Mouse (Mus musculus): ENCODE data around the gene Wnk3.
"Not testable (repeated sequence)": the region's sequence is repeated elsewhere in the genome, so short reads cannot be mapped to it uniquely, and the experiment has no call there.

Gene Wnk3

DNA sequence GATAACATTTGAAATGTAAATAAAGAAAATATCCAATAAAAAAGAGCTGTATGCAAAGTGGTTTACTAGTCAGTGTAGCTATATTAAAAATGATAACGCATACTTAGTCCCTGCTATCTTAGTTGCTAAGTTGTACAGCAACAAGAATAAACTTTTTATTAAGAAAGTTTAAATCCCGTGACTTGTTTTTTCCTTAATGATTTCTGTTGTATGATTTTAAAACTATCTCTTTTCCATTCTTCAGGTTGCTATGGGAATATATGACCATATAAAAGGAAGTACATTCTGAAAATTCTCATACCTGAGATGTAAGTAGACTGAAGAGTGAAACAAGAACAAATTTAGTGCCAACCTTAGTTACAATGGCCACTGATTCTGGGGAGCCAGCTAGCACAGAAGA lies at the start of gene Wnk3:
Gene Wnk3, plus strand, starts transcription at position 301 of the 400 bp plus-strand sequence.
- DNase-seq (ENCODE audit: low read depth, low spot score): no peak
- no peaks in the 10 kb centered on the region for H3K36me3 ChIP-seq (ENCODE audit: control insufficient read depth, insufficient read depth, low read length, poor library complexity, severe bottlenecking)
- no peaks in the 10 kb centered on the region for H3K27me3 ChIP-seq (ENCODE audit: control insufficient read depth, insufficient read depth, low read length, poor library complexity, severe bottlenecking)

DNA sequence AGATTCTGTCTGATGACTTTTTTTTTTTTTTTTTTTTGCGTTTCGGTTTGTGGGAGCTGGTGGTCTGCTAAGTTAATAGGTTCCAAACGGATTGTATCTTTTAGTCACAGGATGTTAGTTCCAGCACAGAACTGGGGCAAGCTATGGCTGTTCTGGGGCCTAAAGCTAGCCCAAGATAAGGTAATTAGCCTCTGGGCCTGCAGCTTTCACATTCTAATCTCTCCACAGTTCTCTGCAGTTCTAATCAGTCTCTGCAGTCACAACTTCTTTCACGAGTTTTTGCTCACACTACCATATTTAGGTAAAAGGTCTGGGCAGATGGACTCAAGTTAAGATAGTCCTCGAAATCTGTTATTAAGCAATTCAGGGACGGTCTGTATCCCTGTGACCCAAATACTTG lies 39.5 kb upstream of the Wnk3 start:
- DNase-seq (ENCODE audit: low read depth, low spot score): no peak
- Histone ChIP-seq H3K36me3 (ENCODE audit: control insufficient read depth, insufficient read depth, low read length, poor library complexity, severe bottlenecking) (no peaks in the 10 kb centered on the region), H3K27me3 (ENCODE audit: control insufficient read depth, insufficient read depth, low read length, poor library complexity, severe bottlenecking) (no peaks in the 10 kb centered on the region)

DNA sequence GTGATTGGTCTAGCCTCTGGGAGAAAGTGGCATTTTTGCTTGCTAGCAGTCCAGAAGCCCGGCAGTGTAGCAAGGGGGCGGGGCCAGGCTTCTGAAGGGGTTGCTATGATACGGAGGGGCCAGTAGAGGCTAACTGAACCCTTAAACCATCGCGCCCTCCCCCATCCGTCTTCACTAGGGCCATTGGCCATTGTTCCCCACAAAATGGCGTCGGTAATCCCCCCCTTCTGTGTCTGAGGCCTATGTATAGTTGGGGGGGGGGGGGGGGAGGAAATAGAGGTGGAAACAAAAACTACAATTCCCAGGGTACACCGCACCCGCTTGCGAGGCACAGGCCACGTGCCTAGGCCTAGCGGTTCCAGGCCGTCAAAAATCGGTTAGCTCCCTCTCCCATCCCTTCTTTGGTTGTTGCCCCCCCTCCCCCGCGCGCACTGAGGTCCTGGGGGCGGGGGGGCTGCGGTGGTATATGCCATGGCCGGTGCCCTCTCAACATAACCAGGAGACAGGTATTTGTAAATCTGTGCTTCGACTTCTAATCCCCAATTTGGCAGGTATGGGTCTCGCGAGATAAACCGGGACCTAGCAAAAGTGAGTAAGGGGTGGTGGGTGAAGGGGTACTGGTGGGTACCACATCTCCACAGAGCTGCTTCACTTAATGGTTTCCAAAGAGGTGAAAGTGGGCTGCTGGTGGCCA lies 29.3 kb upstream of the Wnk3 start:
- H3K36me3 ChIP-seq (ENCODE audit: control insufficient read depth, insufficient read depth, low read length, poor library complexity, severe bottlenecking): no peaks in the 10 kb centered on the region
- peak; percentile 3 for DNase-seq (ENCODE audit: low read depth, low spot score)
- no peaks in the 10 kb centered on the region for H3K27me3 ChIP-seq (ENCODE audit: control insufficient read depth, insufficient read depth, low read length, poor library complexity, severe bottlenecking)

GRCm38 (mm10) chrX:151169261-151169961 lies 28.5 kb upstream of the Wnk3 start:
- Histone ChIP-seq H3K36me3 (ENCODE audit: control insufficient read depth, insufficient read depth, low read length, poor library complexity, severe bottlenecking) (no peaks in the 10 kb centered on the region), H3K27me3 (ENCODE audit: control insufficient read depth, insufficient read depth, low read length, poor library complexity, severe bottlenecking) (no peaks in the 10 kb centered on the region)
- peak; percentile 1 for DNase-seq (ENCODE audit: low read depth, low spot score)

GRCm38 (mm10) chrX:151173134-151173533 lies 24.7 kb upstream of the Wnk3 start:
- H3K36me3 ChIP-seq (ENCODE audit: control insufficient read depth, insufficient read depth, low read length, poor library complexity, severe bottlenecking); H3K27me3 ChIP-seq (ENCODE audit: control insufficient read depth, insufficient read depth, low read length, poor library complexity, severe bottlenecking): not testable (repeated sequence)
- DNase-seq (ENCODE audit: low read depth, low spot score): peak; percentile 1

GRCm38 (mm10) chrX:151298329-151298728 lies 100.5 kb downstream of the Wnk3 start:
- H3K36me3 ChIP-seq (ENCODE audit: control insufficient read depth, insufficient read depth, low read length, poor library complexity, severe bottlenecking): no peaks in the 10 kb centered on the region
- no peak for DNase-seq (ENCODE audit: low read depth, low spot score)
- H3K27me3 ChIP-seq (ENCODE audit: control insufficient read depth, insufficient read depth, low read length, poor library complexity, severe bottlenecking): no peaks in the 10 kb centered on the region

DNA sequence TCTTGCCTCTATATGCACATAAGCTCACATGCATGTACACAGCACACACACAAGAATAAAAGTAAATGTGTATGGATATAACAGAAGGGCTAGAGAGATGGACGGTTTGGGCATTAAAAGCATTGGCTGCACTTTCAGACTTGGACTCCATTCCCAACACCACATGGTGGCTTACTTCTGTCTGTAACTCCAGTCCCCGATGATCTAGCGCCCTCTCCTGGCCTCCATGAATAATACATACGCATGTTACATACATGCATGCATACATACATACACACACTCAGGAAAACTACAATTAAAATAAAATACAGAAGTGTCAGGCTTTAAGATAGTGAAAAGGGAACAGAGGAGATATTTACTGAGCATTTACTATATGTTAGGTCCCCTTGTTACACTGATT lies 115.9 kb downstream of the Wnk3 start:
- peak; percentile 2 for DNase-seq (ENCODE audit: low read depth, low spot score)
- H3K27me3 ChIP-seq (ENCODE audit: control insufficient read depth, insufficient read depth, low read length, poor library complexity, severe bottlenecking): no peaks in the 10 kb centered on the region
- no peaks in the 10 kb centered on the region for H3K36me3 ChIP-seq (ENCODE audit: control insufficient read depth, insufficient read depth, low read length, poor library complexity, severe bottlenecking)

- DNase-seq (ENCODE audit: low read depth, low spot score): no peak
- H3K36me3 ChIP-seq (ENCODE audit: control insufficient read depth, insufficient read depth, low read length, poor library complexity, severe bottlenecking): no peaks in the 10 kb centered on the region
- H3K27me3 ChIP-seq (ENCODE audit: control insufficient read depth, insufficient read depth, low read length, poor library complexity, severe bottlenecking): no peaks in the 10 kb centered on the region
These were observed 135.7 kb downstream of the Wnk3 start for GRCm38 (mm10) chrX:151333615-151334014.

DNA sequence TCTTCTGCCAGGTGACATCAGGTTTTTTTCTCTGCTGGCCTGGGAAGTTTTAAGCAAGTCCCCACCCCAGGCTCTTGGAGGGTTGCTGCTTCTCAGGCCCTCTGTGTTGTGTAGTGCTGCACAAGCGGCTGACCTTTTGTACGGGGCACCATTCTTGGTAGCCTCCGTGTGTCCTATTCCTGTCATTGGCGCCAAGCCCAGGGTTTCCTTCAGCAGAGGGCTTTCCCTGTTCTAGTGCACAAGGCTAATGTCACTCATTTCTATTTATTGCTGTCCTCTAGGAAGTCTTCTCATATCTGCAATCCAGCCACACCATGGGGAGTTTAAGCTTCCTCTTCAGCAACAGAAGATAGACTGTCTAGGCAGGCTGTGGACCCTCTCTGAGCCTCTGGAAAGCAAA lies 139.9 kb downstream of the Wnk3 start:
- DNase-seq (ENCODE audit: low read depth, low spot score): no peak

DNA sequence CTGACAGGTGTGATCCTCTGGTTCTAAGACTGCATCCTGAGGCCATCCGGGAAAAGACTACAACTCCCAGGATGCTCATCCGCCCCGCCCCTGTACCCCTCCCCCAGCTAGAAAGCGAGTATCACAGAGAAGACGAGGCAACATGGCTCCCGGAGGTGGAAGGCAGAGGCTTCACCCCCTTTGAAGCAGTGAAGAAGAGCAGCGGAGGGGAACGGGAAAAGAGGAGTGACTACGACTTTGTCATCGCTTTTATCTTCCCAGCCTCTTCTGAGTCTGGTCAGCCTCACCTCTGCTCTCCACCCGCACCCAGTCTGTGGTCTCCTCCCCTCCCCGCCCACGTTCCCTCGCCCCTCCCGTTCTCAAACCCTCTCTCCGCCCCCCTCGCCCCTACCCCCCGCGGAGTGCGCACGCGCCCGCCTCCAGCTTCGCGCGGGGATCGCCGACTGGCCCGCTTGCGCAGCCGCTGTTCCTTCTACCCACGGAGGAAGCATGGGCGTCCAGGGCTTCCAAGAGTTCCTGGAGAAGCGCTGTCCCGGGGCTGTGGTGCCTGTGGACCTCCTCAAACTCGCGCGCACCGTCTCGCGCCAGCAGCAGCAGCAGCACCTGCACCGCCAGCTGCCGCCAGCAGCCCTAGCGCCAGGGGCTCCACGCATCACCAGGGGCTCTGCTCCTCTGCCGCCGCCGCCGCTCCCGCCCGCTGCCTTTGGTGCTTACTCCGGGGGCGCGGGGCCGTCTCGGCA lies 146.1 kb downstream of the Wnk3 start, which contains the start of gene Fam120c:
Gene Fam120c, plus strand, starts transcription at position 415 of the 740 bp plus-strand sequence.
- peak; percentile 85 for DNase-seq (ENCODE audit: low read depth, low spot score)
- H3K27me3 ChIP-seq (ENCODE audit: control insufficient read depth, insufficient read depth, low read length, poor library complexity, severe bottlenecking): no peaks in the 10 kb centered on the region
- no peaks in the 10 kb centered on the region for H3K36me3 ChIP-seq (ENCODE audit: control insufficient read depth, insufficient read depth, low read length, poor library complexity, severe bottlenecking)

More for the DNA sequence above, 139.9 kb downstream of the Wnk3 start:
- H3K36me3 ChIP-seq (ENCODE audit: control insufficient read depth, insufficient read depth, low read length, poor library complexity, severe bottlenecking): no peaks in the 10 kb centered on the region
- no peaks in the 10 kb centered on the region for H3K27me3 ChIP-seq (ENCODE audit: control insufficient read depth, insufficient read depth, low read length, poor library complexity, severe bottlenecking)

- Histone ChIP-seq H3K36me3 (ENCODE audit: control insufficient read depth, insufficient read depth, low read length, poor library complexity, severe bottlenecking) (no peaks in the 10 kb centered on the region), H3K27me3 (ENCODE audit: control insufficient read depth, insufficient read depth, low read length, poor library complexity, severe bottlenecking) (no peaks in the 10 kb centered on the region)
- peak; percentile 65 for DNase-seq (ENCODE audit: low read depth, low spot score)
These were observed 146.7 kb downstream of the Wnk3 start for GRCm38 (mm10) chrX:151344501-151344984.

- Histone ChIP-seq H3K27me3 (ENCODE audit: control insufficient read depth, insufficient read depth, low read length, poor library complexity, severe bottlenecking) (no peaks in the 10 kb centered on the region), H3K36me3 (ENCODE audit: control insufficient read depth, insufficient read depth, low read length, poor library complexity, severe bottlenecking) (no peaks in the 10 kb centered on the region)
- DNase-seq (ENCODE audit: low read depth, low spot score): no peak
These were observed 147.7 kb downstream of the Wnk3 start for GRCm38 (mm10) chrX:151345333-151346125.

- no peak for DNase-seq (ENCODE audit: low read depth, low spot score)
- Histone ChIP-seq H3K27me3 (ENCODE audit: control insufficient read depth, insufficient read depth, low read length, poor library complexity, severe bottlenecking) (no peaks in the 10 kb centered on the region), H3K36me3 (ENCODE audit: control insufficient read depth, insufficient read depth, low read length, poor library complexity, severe bottlenecking) (no peaks in the 10 kb centered on the region)
These were observed 149.4 kb downstream of the Wnk3 start for GRCm38 (mm10) chrX:151347278-151347677.

GRCm38 (mm10) chrX:151349322-151349721 lies 151.4 kb downstream of the Wnk3 start:
- Histone ChIP-seq H3K36me3 (ENCODE audit: control insufficient read depth, insufficient read depth, low read length, poor library complexity, severe bottlenecking) (no peaks in the 10 kb centered on the region), H3K27me3 (ENCODE audit: control insufficient read depth, insufficient read depth, low read length, poor library complexity, severe bottlenecking) (no peaks in the 10 kb centered on the region)
- DNase-seq (ENCODE audit: low read depth, low spot score): no peak
